Mouse (Mus musculus) spleen, adult 18-20 months (tissue): ENCODE data around the gene Ube2l6.

Experiments used
- DNase-seq, 2 experiments: peaks; one replicate each; pipeline ENCODE4 v3.0.0; 2022; ENCODE audit warnings: mixed read lengths in 2 of 2

Gene Ube2l6

DNA sequence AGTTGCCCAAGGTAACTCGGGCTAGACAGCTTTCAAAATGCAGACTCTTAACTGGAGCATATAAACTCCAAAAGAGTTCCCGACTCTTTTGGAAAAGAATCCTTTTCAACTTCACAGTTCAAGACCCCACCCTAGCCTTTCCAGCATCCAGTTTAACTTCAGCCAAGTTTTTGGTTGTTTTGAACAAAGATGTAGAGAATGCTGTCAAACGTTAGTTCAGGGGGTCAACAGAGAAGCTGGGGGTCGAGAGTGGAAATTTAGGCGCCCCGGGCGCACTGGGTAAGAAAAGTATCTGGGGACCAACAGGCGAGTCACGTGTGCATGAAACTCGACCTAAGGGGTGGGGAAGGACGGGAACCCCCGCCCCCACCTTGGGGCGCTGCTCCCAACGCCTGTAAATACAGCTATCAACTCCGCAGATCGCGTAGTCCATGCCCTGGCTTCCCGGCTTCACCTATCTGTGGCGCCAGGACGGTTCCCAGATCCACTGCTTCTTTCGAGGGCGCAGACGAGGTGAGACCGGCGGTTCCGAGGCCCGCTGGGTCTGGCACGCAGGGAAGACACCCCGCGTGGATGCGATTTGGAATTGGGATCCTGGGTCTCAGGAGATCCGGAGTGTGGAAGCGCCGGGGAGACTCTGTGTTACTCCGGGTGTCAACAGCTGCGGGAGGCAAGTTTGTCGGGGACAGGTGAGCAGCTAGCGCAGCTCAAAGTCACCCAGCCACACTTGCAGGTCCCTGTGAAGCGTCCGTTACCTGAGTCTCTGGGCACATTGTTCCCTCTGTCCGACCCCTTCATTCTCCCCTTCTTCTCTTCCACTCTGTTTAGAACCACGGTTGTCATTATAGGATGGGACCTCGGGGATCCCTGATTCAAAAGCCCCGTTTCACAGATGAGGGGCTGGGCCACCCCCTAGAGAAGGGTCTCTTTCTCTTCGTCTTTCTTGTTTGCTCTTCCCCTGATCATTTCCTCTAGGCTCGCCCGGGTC, 40.7 kb downstream of the Ube2l6 start:
- peak in 1 of 2 experiments; percentile 32 for DNase-seq

DNA sequence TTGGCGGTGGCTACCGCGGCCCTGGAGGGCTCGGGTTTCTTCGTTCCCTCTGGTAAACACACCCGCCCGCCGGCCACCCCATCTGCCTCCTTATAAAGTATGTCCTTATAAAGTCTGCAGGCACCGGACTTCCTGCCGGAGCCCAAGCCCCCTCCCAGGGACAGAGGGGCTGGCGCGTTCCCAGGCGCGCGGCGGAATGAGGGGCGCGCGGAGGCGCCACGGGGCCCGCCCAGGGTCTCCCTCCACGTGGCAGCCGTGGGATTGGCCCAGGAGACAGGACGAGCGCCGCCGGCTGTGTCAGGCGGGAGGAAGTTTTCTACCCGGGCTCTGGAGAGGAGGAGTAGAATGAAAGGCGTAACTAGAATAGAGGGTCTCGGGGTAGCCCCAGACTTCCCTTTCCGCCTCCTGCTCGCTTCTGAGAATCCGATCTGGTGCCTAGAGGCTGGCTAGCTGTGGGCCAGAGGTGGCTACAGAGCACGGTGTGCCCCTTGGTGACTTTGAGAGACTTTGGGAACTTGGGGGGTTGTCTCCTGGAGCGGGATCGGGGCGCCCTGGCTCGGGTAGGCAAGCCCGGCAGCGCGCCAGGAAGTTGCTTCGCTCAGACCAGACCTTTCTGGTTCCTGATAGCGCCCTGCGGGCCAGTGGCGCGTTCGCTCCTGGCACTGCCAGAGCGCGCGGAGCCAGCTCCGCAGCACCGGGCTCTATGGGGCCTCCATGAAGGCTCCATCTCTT, 41.6 kb downstream of the Ube2l6 start:
- peak in 1 of 2 experiments; percentile 60 for DNase-seq

DNA sequence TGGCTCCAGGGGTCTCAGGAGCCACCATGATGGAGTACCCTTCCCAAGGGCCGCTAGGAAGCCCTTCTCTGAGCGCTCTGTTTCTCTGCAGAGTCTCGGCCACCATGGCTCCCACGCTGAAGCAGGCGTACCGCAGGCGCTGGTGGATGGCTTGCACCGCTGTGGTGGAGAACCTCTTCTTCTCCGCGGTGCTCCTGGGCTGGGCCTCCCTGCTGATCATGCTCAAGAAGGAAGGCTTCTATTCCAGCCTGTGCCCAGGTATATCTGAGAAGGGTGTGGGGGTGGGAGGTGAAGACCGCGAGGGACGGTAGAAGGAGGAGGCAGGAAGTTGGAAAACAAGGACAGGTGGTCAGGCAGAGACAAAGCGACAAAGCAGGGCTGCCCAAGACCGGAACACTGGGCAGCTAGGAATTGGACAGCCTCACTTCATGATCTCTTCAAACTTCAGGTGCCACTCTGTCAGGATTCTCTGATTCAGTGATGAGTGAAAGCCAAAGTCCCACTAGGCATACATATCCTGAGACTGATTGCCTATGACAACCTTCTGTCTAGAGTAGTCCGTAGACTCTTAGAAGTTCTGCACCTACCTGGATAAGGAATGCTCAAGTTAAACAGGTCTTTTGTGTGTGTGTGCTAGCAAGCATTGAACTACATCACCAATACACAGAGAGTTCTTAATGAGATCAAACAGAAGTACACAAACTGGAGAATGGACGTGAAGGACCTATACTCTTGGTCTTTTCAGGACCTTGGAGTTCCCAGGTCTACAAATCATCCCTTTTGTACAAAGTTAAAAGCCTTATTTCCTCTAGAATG, 42.3 kb downstream of the Ube2l6 start:
- DNase-seq, result no peak

DNA sequence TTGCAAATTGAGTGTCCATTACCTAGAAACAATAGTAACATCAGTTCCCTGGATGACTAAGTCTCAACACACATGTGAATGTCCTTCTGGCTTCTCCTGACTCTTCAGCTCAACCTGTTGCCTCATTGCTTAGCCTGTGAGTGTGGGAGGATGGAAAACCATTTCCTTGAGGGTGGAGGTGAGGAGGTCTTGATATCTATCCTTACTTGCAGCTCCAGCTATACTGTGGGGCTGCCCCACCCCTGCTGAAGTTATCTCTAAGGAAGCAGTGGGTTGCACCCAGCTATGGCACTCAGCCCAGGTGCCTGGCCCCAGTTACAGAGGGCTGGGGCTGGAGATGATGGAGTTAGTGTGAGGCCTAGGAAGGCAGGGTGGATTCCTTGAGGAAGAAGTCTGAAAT, 43.3 kb downstream of the Ube2l6 start:
- no peak for DNase-seq

DNA sequence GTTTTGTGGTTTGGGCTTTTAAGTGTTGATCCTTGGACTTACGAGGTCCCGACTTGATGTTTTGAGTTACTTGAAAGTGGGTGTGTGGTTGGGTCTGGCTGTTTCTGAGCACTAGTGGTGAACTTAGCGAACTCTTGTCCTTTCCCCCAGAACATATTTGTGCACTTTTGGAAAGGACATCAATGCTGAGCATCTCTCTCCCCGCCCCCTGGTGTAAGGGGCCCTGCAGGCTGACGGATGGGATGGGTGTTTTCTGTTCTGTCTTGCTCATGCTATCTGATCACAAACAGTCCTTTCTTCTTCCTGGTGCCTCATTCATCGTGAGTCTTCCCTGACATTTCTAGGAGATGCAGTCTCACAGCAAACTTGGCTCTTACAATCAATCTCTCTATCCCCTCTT, 45.0 kb downstream of the Ube2l6 start:
- no peak for DNase-seq

DNA sequence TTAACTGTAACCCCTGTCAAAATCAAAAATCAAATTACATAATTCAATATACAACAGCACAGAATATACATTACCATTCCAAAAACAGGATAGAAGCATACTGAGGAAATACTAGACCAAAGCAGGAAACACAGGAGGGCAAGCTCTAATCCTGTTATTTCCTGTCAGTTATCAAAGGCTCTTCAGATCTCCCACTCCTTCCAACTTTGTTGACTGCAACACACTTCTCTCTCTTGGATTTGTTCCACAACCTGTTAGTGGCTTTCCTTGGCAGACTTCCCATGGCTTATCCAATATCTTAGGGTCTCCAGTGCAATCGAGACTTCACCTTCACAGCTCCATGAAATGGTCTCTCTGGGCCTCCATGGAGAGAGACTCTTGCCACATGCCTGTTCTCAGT, 46.6 kb downstream of the Ube2l6 start:
- no peak for DNase-seq

DNA sequence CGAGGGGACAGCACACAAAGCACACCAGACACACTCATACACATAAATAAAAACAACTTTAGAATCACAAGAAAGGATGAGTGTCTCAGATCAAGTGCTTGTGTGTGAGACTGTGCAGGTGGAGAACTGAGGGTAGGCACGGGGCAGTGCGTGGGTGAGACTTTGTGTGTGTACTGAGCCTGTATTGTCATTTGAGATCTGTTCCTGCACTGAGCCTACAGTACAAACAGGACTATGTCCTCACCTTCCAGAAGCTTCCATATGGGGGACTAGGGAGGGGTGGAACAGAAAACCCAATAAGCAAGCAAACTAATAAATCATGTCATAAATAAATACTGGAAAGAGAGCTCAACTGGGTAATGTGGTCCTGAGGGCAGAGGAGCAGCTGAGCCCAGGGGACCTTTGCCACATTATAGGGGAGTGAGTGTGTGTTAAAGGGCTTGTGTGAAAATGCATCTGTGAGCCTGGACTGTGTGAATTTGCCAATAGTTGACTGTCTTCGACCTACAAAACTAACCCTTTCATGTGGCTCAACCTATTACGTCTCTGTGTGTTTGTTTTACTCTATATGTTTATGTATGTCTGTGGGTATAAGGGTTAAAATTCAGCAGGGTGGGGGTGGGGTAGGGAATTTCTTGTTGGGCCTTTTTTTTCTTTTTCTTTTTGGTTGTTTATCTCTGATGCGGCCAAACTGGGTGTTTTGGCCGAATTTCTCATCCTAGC, 51.9 kb downstream of the Ube2l6 start:
- DNase-seq, result no peak

DNA sequence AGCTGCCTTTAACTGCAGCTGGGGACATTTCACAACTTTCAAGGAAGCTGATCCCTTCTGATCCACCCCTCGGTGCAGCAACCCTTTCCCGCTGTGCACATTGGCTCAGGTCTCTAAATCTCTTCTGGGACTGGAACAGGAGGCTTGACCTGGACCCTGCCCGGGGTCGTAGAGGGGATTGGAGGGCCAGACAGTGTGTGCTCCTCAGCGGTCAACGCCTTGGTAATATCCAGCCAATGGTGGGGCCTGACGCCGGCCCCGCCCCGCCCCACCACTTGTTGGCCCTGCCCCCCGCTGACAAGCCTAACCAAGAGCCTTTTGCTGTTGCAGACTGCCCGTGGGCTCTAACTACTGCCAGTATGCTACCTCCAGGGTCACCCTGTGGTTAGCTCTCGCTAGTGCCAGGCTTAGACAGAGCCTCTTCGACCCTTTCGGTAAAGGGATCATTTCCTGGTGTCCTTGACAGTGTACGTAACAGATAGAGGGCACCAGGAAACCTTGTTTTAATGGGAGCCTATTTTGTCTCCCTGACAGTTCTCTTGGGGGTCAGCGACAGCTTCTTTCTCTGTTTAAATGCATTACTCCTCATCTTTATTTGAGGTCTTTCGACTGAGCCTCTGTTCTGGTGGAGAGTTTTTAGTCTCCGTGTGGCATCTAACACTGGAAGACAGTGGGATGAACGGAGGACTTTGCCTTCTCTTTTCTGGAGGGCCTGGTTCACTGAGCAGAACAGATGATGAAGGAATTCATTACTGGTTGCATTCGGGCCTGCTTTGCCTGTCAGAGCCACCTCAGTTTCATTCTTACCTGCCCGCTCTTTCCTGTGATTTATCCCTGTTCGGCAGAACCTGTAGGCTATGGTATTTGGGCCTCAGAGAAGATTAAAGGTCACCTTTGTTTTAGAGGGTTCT, 52.8 kb downstream of the Ube2l6 start:
- DNase-seq, result no peak

DNA sequence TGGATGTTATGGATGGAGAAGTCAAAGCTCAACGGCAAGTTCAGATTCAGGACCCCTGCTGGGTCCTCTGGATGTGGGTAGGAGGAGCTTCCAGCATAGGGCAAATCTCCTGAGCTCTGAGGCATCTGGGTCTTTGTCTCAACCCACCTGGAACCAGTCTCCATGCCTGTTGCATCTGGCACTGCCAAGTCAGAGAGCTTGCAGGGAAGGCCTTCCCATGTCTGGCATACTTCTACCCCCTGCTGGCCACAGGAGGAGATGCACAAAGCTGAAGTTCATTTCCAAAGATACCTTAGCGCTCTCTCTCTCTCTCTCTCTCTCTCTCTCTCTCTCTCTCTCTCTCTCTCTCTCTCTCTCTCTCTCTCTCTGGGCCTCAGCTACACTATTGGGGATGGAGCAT, 57.1 kb downstream of the Ube2l6 start:
- DNase-seq, result peak; percentile 19 to 41

DNA sequence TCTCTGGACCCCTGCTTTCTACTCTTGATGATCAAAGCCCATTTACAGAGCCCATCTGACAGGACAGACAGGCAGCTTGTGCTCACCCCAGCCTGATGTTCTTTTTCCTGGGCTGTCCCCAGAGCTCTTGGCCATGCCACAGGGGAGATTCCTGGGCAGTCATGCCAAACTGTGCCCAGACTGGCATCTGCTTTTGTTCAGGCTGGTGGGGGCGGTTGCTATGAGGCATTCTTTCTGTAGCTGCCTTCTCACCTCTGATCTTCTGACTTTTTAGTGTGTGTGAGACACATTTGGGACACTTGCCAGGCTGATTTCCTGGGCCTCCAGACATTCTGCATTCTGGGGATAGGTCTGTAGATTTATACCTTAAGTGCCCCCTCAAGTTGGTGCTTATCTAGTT, 59.9 kb downstream of the Ube2l6 start:
- no peak for DNase-seq
